ENCODE assay signal across 12 mouse cellular contexts in the genomic region with DNA sequence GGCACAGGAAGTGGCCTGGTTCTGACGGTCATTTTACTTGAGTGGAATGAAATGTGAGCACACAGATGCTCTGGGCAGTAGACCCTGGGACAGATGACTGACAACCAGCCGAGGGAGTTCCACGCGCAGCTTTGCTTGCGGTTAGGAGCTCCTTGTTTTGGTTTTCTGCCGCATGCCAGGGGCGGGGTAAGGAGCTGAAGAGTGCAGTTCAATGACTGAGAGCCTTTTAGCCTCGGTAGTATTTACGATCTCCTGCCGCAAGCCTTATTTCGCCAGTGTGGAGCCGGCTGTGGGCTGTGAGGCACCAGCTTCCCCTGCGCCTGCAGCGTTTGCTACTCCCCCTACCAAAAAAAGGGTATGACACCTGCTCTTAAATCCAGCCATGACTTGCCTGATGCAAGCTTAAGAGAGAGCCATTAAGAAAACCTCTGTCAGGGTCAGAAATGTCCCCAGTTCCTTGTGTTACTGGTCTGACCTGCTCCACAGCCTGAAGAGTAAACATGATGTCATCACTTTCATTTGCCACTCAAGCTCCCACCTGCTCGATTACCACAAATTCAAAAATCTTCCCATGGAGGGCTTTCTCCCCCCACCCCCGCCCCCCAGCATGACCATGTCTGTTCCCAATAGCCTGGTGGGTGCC. TPM values are rescaled to one million over a fixed set of nuclear protein-coding genes. Genes with fewer than 3 reads are reported as not detected.
DNase-seq lines count a peak whose midpoint lies in the region; ATAC-seq lines count a peak whose summit lies in the region.
"Had no signal": no experiment of that assay in that cellular context is flagged by ENCODE, and none has a peak within 500 bp of the region (broad histone marks: within the 10 kb centered on the region; RNA-seq: fewer than 3 reads in every experiment).

No protein-coding gene starts in this region.

- peak overlapping the region; percentile 45 for H3K4me2 ChIP-seq in kidney, embryonic 15.5 days
- peak overlapping the region; percentile 19 for H3K4me2 ChIP-seq in limb, embryonic 15.5 days
- H3K4me2 ChIP-seq in hindbrain, embryonic 16.5 days (ENCODE audit: low read length): no peak overlapping the region
- H3K4me2 ChIP-seq: hindbrain, embryonic 14.5 days had no signal

- no peak overlapping the region for H3K4me3 ChIP-seq in kidney, embryonic 15.5 days (replicated peaks)
- H3K4me3 ChIP-seq in limb, embryonic 15.5 days: no peak overlapping the region
- no peak overlapping the region for H3K4me3 ChIP-seq in hindbrain, embryonic 16.5 days (ENCODE audit: low read length)
- H3K4me3 ChIP-seq: erythroblast, embryonic 14.5 days had no signal

- no peak for DNase-seq in kidney, adult 11 months
- DNase-seq in fat pad, adult 2 months (ENCODE audit: extremely low read depth, low read depth, low spot score): peak; percentile 57
- DNase-seq in naive thymus-derived CD4-positive, alpha-beta T cell, adult 2 months (ENCODE audit: low read depth): peak; percentile 8
- DNase-seq in cerebellum, adult 9-10 months: no peak
- DNase-seq in kidney, postnatal 14 days: no peak
- DNase-seq: adrenal gland, postnatal 25 days had no signal

- H3K27ac ChIP-seq in kidney, embryonic 15.5 days: 0 out of 2 replicates have a peak overlapping the region, but pooled peaks have one; percentile 7
- H3K27ac ChIP-seq in limb, embryonic 15.5 days: no peak overlapping the region
- H3K27ac ChIP-seq in hindbrain, embryonic 16.5 days (ENCODE audit: low read depth, low read length): no peak overlapping the region
- H3K27ac ChIP-seq: hindbrain, embryonic 14.5 days had no signal

- peak; percentile 62; the same call in 1 of the 2 replicates for ATAC-seq in kidney, embryonic 15.5 days (replicated peaks; ENCODE audit: low FRiP score)
- ATAC-seq in limb, embryonic 15.5 days (ENCODE audit: insufficient number of reproducible peaks, low FRiP score, low TSS enrichment, low read depth): no peak
- ATAC-seq in hindbrain, embryonic 16.5 days: no peak

- 9% methylated on average over 16 of the region's 16 CpGs for WGBS in kidney, embryonic 15.5 days
- WGBS in limb, embryonic 15.5 days: 7% methylated on average over 16 of the region's 16 CpGs
- 36% methylated on average over 16 of the region's 16 CpGs for WGBS in hindbrain, embryonic 16.5 days

- peaks cover 12% of the 10 kb centered on the region for H3K4me1 ChIP-seq in kidney, embryonic 15.5 days
- H3K4me1 ChIP-seq in limb, embryonic 15.5 days: peaks cover 13% of the 10 kb centered on the region; the same call in 1 of the 2 replicates
- H3K4me1 ChIP-seq in hindbrain, embryonic 16.5 days (ENCODE audit: control insufficient read depth, insufficient read depth, low read depth, low read length): no peaks in the 10 kb centered on the region

- no peak overlapping the region for H3K9ac ChIP-seq in kidney, embryonic 15.5 days
- no peak overlapping the region for H3K9ac ChIP-seq in limb, embryonic 15.5 days
- no peak overlapping the region for H3K9ac ChIP-seq in hindbrain, embryonic 16.5 days (ENCODE audit: low read depth, low read length)
- H3K9ac ChIP-seq: hindbrain, embryonic 14.5 days had no signal

- H3K9me3 ChIP-seq in kidney, embryonic 15.5 days (replicated peaks): no peaks in the 10 kb centered on the region
- no peaks in the 10 kb centered on the region for H3K9me3 ChIP-seq in limb, embryonic 15.5 days
- no peaks in the 10 kb centered on the region for H3K9me3 ChIP-seq in hindbrain, embryonic 16.5 days (ENCODE audit: control insufficient read depth, low read length)
- H3K9me3 ChIP-seq: G1E had no signal

- H3K36me3 ChIP-seq in kidney, embryonic 15.5 days: no peaks in the 10 kb centered on the region
- H3K36me3 ChIP-seq in limb, embryonic 15.5 days: no peaks in the 10 kb centered on the region
- H3K36me3 ChIP-seq in hindbrain, embryonic 16.5 days (ENCODE audit: control insufficient read depth, insufficient read depth, low read length): no peaks in the 10 kb centered on the region
- H3K36me3 ChIP-seq: G1E had no signal

- H3K27me3 ChIP-seq in kidney, embryonic 15.5 days: peaks cover under 1% of the 10 kb centered on the region; the same call in 1 of the 2 replicates
- 0 out of 2 replicates have a peak, but pooled peaks cover under 1% of the 10 kb centered on the region for H3K27me3 ChIP-seq in limb, embryonic 15.5 days
- peaks cover 2% of the 10 kb centered on the region; the same call in 1 of the 2 replicates for H3K27me3 ChIP-seq in hindbrain, embryonic 16.5 days (replicated peaks; ENCODE audit: control insufficient read depth, insufficient read depth, low read length)

RNA-seq across cellular contexts. Expression of a gene that starts 7.5 kb away (rescaled TPM):
- polyA plus RNA-seq in kidney, embryonic 15.5 days (2015; fragmentation: Nextera tagmentation; extraction: Ambion mirVana): 1.5 and 2.0 TPM in 2 replicates
- 2.1 and 2.8 TPM in 2 replicates for polyA plus RNA-seq in limb, embryonic 15.5 days (2015; fragmentation: Nextera tagmentation; extraction: Ambion mirVana)
- 4.5 and 4.7 TPM in 2 replicates for polyA plus RNA-seq in hindbrain, embryonic 16.5 days (2015; fragmentation: Nextera tagmentation; extraction: Ambion mirVana)
- polyA plus RNA-seq: G1E had no signal

RNA-seq across cellular contexts. Expression of a gene that starts 24.1 kb away (rescaled TPM):
- polyA plus RNA-seq in kidney, embryonic 15.5 days (2015; fragmentation: Nextera tagmentation; extraction: Ambion mirVana): 783 and 843 TPM in 2 replicates
- polyA plus RNA-seq in limb, embryonic 15.5 days (2015; fragmentation: Nextera tagmentation; extraction: Ambion mirVana): 706 and 819 TPM in 2 replicates
- polyA plus RNA-seq in hindbrain, embryonic 16.5 days (2015; fragmentation: Nextera tagmentation; extraction: Ambion mirVana): 360 and 404 TPM in 2 replicates

RNA-seq across cellular contexts. Expression of a gene that starts 55.1 kb away (rescaled TPM):
- 158 and 175 TPM in 2 replicates for polyA plus RNA-seq in kidney, embryonic 15.5 days (2015; fragmentation: Nextera tagmentation; extraction: Ambion mirVana)
- polyA plus RNA-seq in limb, embryonic 15.5 days (2015; fragmentation: Nextera tagmentation; extraction: Ambion mirVana): 151 and 155 TPM in 2 replicates
- polyA plus RNA-seq in hindbrain, embryonic 16.5 days (2015; fragmentation: Nextera tagmentation; extraction: Ambion mirVana): 292 and 300 TPM in 2 replicates

Comparison
In these comparisons a context has a peak if more than half of its experiments do, and no peak if none do; other contexts are left out.
1. DNase-seq: peak in fat pad, adult 2 months (single experiment) and naive thymus-derived CD4-positive, alpha-beta T cell, adult 2 months (single experiment); none in kidney, adult 11 months (single experiment), cerebellum, adult 9-10 months (single experiment) and kidney, postnatal 14 days (single experiment).